Mouse (Mus musculus): ENCODE results near the gene Kcnj14. TPM values are rescaled to one million over a fixed set of nuclear protein-coding genes. Genes with fewer than 3 reads are reported as not detected.

The Kcnj14 gene
- total and polyA plus RNA-seq, 3 experiments, result 0.39 to 1.3 TPM; not detected in 1

DNA sequence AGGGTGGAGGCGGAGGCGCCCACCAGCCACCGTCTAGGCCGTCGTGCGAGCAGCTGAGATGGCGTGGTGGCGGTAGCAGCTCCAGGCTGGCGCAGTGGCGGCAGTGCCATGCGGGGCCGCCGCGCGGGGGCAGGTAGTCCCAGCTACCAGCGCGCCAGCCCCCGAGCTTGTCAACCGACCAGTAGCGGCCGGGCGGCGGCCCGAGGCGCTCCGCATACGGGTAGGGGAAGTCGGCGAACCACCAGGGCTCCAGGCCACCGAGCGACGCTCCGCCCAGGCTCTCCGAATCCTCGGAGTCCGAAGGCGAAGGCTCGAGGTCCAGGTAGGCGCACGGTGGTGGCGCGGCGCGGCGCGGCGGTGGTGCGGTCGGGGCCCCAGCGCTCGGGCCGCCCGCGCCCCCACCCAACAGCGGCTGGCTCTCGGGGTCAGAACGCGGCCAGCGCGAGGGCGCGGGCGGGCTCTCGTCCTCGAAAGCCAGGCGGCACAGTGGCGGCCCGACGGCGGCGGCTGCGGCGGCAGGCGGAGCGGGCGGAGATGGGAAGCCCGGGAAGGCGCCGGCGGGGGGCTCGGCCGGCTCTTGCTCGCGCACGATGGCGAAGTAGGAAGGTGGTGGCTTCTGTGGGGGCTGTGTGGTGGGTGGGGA lies 8.7 kb upstream of the Kcnj14 start:
- DNase-seq (ENCODE audit: low read depth, low spot score), result no peak
- no peak overlapping the region for H3K4me3 ChIP-seq (ENCODE audit: control insufficient read depth in 1 of 2, insufficient read depth in 1 of 2, low read depth in 2 of 2, low read length in 2 of 2)
- H3K27me3 ChIP-seq (ENCODE audit: control insufficient read depth in 1 of 2, insufficient read depth in 2 of 2, low read length in 2 of 2), result no peaks in the 10 kb centered on the region
- H3K36me3 ChIP-seq (ENCODE audit: control insufficient read depth in 1 of 2, insufficient read depth in 2 of 2, low read length in 2 of 2), result peaks cover 2 to 11% of the 10 kb centered on the region in 2 experiments; a peak in 3 of 4 replicates
- no peak overlapping the region for H3K9ac ChIP-seq (ENCODE audit: control insufficient read depth, low read depth, low read length, poor library complexity, severe bottlenecking)
- H3K4me1 ChIP-seq (ENCODE audit: control insufficient read depth in 1 of 2, insufficient read depth in 2 of 2, low read length in 2 of 2), result peaks cover 0 to 14% of the 10 kb centered on the region in 2 experiments; a peak in 3 of 4 replicates
- TF ChIP-seq MAX (IDR thresholded peaks at IDR 0.05; ENCODE audit: low read length), result no peak
- TF ChIP-seq CHD2 (IDR thresholded peaks at IDR 0.05; ENCODE audit: low read length), result no peak
- TF ChIP-seq POLR2A (IDR thresholded peaks at IDR 0.05; ENCODE audit: control insufficient read depth in 1 of 2, insufficient read depth in 1 of 2, low read depth in 1 of 2, low read length in 2 of 2, poor library complexity in 1 of 2), result no peak
- no peak for TF ChIP-seq KAT2A (conservative IDR thresholded peaks at IDR 0.05; ENCODE audit: low read depth, low read length)
- TF ChIP-seq MXI1 (IDR thresholded peaks at IDR 0.05; ENCODE audit: low read depth, low read length), result no peak
- no peak for TF ChIP-seq ZMIZ1 (IDR thresholded peaks at IDR 0.05; ENCODE audit: low read depth, low read length)
- no peak for TF ChIP-seq ZKSCAN1 (IDR thresholded peaks at IDR 0.05; ENCODE audit: low read depth, low read length)
- TF ChIP-seq ZC3H11A (IDR thresholded peaks at IDR 0.05; ENCODE audit: low read depth, low read length), result no peak
- no peak for TF ChIP-seq MYB (IDR thresholded peaks at IDR 0.05; ENCODE audit: low read depth, low read length)
- TF ChIP-seq POLR2AphosphoS2 (IDR thresholded peaks at IDR 0.05; ENCODE audit: low read length), result no peak
- TF ChIP-seq JUND (IDR thresholded peaks at IDR 0.05; ENCODE audit: low read depth, low read length), result no peak
- no peak for TF ChIP-seq UBTF (IDR thresholded peaks at IDR 0.05; ENCODE audit: borderline replicate concordance, insufficient read depth, low read depth, low read length)
- no peak for TF ChIP-seq MEF2A (IDR thresholded peaks at IDR 0.05; ENCODE audit: extremely low read depth, insufficient replicate concordance, low read depth, low read length, poor library complexity, severe bottlenecking)
- TF ChIP-seq POLR2AphosphoS5 (IDR thresholded peaks at IDR 0.05; ENCODE audit: borderline replicate concordance, low read depth, low read length), result no peak
- no peak for TF ChIP-seq SIN3A (IDR thresholded peaks at IDR 0.05; ENCODE audit: low read length)
- no peak for TF ChIP-seq HCFC1 (IDR thresholded peaks at IDR 0.05; ENCODE audit: low read depth, low read length)
- H3K9me3 ChIP-seq (replicated peaks; ENCODE audit: insufficient read depth, low read length), result no peaks in the 10 kb centered on the region
- H3K79me2 ChIP-seq (ENCODE audit: control insufficient read depth, insufficient read depth, low read length, poor library complexity), result peaks cover 18% of the 10 kb centered on the region
- H3K27ac ChIP-seq (ENCODE audit: control insufficient read depth, low read depth, low read length), result no peak overlapping the region

DNA sequence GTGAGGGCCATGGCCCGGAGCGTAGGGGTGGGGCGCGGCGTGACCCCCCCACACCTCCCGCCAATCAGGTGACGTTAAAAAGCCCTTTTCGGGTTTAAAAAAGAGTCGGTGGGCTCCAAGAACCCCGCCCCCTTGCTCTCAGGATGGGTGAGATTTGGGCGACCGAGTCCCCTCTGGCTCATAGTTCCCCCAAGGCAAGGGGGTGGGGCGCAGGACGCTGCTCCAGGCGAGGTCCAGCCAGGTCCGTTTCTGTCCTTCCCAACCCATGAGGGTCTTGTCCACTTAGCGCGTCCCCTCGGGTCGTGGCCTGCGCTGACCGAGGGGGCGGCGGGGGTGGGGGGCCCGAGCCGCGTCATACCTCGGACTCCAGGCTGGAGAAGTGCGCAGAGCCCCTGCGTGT lies 7.8 kb upstream of the Kcnj14 start:
- Histone ChIP-seq H3K9ac (ENCODE audit: control insufficient read depth, low read depth, low read length, poor library complexity, severe bottlenecking) (no peak overlapping the region), H3K4me3 (ENCODE audit: control insufficient read depth in 1 of 2, insufficient read depth in 1 of 2, low read depth in 2 of 2, low read length in 2 of 2) (no peak overlapping the region), H3K27me3 (ENCODE audit: control insufficient read depth in 1 of 2, insufficient read depth in 2 of 2, low read length in 2 of 2) (no peaks in the 10 kb centered on the region), H3K9me3 (replicated peaks; ENCODE audit: insufficient read depth, low read length) (no peaks in the 10 kb centered on the region), H3K36me3 (ENCODE audit: control insufficient read depth in 1 of 2, insufficient read depth in 2 of 2, low read length in 2 of 2) (peaks cover 2 to 11% of the 10 kb centered on the region in 2 experiments), H3K79me2 (ENCODE audit: control insufficient read depth, insufficient read depth, low read length, poor library complexity) (peaks cover 18% of the 10 kb centered on the region), H3K27ac (ENCODE audit: control insufficient read depth, low read depth, low read length) (no peak overlapping the region), H3K4me1 (ENCODE audit: control insufficient read depth in 1 of 2, insufficient read depth in 2 of 2, low read length in 2 of 2) (peaks cover 0 to 14% of the 10 kb centered on the region in 2 experiments; a peak in 3 of 4 replicates)
- TF ChIP-seq ETS1 (IDR thresholded peaks at IDR 0.05; ENCODE audit: low read depth, low read length) (no peak), EP300 (IDR thresholded peaks at IDR 0.05; ENCODE audit: low read depth in 1 of 2, low read length in 2 of 2) (no peak), RAD21 (IDR thresholded peaks at IDR 0.05; ENCODE audit: low read depth, low read length) (no peak), JUND (IDR thresholded peaks at IDR 0.05; ENCODE audit: low read depth, low read length) (no peak), MXI1 (IDR thresholded peaks at IDR 0.05; ENCODE audit: low read depth, low read length) (no peak), GATA1 (IDR thresholded peaks at IDR 0.05; ENCODE audit: low read depth, low read length) (no peak), ELF1 (IDR thresholded peaks at IDR 0.05; ENCODE audit: low read depth, low read length) (no peak), UBTF (IDR thresholded peaks at IDR 0.05; ENCODE audit: borderline replicate concordance, insufficient read depth, low read depth, low read length) (no peak)
- no peak for DNase-seq (ENCODE audit: low read depth, low spot score)
